Mouse (Mus musculus) frontal cortex, postnatal 14 days (tissue): ENCODE measurements at regions not wholly inside any gene's neighbourhood (a gene's known extent, or its start where the extent isn't known, plus 50 kb on each side); places are given as distances from the start of the nearest gene placed in this dataset.
A peak's percentile ranks its signal among the peaks of the same experiment; 100 is the strongest.

ENCODE experiments used
- DNase-seq, 2 experiments: peaks; one replicate each; pipeline ENCODE4 v3.0.0; 2022; ENCODE audit warnings: low spot score in 2 of 2

- DNase-seq = no peak
Measured at GRCm38 (mm10) chr11:51911481-51911880, 54.0 kb upstream of the Jade2 start.

GRCm38 (mm10) chr11:51915656-51916032, 51.8 kb upstream of the Cdkn2aipnl start:
- no peak for DNase-seq

GRCm38 (mm10) chr11:51916033-51916929, 51.2 kb upstream of the Cdkn2aipnl start:
- peak; percentile 68 to 75 for DNase-seq
